Comparison of ENCODE assay signal across 29 mouse cellular contexts in the genomic region with DNA sequence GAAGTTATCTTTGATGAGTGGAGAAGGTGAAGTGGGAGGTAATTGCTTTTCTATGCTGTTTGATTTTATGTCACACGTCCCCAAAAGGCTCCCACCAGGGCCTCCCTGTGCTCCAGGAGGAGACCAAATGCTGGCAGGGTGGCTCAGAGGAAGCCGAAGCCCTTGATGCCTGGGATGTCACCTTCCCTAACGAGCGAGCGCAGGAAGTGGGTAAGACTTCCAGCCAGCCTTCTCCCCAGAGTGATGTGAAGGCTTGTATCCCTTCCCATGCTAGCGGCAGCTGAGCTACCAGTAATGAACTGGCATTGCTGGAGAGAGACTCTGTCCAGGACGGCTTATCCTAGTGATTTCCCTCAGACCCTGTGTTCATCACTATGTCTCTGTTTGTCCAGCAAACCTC. TPM values are rescaled to one million over a fixed set of nuclear protein-coding genes. Genes with fewer than 3 reads are reported as not detected.
DNase-seq lines count a peak whose midpoint lies in the region; ATAC-seq and TF ChIP-seq lines count a peak whose summit lies in the region.
"Had no signal": no experiment of that assay in that cellular context is flagged by ENCODE, and none has a peak within 500 bp of the region (broad histone marks: within the 10 kb centered on the region; RNA-seq: fewer than 3 reads in every experiment).

No protein-coding gene starts in this region.

- WGBS in liver, postnatal 0 days (ENCODE audit: insufficient replicate concordance), result 34% methylated on average over 7 of the region's 7 CpGs

- TF ChIP-seq EP300 in liver, postnatal 0 days (IDR thresholded peaks at IDR 0.05; ENCODE audit: low read depth), result no peak

- no peaks in the 10 kb centered on the region for H3K9me3 ChIP-seq in liver, postnatal 0 days (ENCODE audit: low read length)
- no peaks in the 10 kb centered on the region for H3K9me3 ChIP-seq in ES-E14 (ENCODE audit: control insufficient read depth, insufficient read depth, low read depth, low read length)
- H3K9me3 ChIP-seq: forebrain, embryonic 10.5 days; hindbrain, embryonic 15.5 days; liver, embryonic 13.5 days; midbrain, embryonic 10.5 days; neural tube, embryonic 13.5 days had no signal

- no peaks in the 10 kb centered on the region for H3K36me3 ChIP-seq in liver, postnatal 0 days (replicated peaks; ENCODE audit: insufficient read depth, low read length)
- H3K36me3 ChIP-seq in ES-E14 (ENCODE audit: control insufficient read depth, insufficient read depth, low read length, poor library complexity, severe bottlenecking), result no peaks in the 10 kb centered on the region
- H3K36me3 ChIP-seq: forebrain, embryonic 10.5 days; hindbrain, embryonic 15.5 days; liver, embryonic 13.5 days; midbrain, embryonic 10.5 days; neural tube, embryonic 13.5 days had no signal

- DNase-seq in liver, postnatal 0 days, result no peak
- DNase-seq in liver (no peak), ES-E14 (ENCODE audit: low read depth, low spot score) (no peak)
- peak; percentile 36 for DNase-seq in naive thymus-derived CD4-positive, alpha-beta T cell, adult 2 months (ENCODE audit: low read depth)
- peak; percentile 45 for DNase-seq in thymus, postnatal 4 days
- DNase-seq in cerebellum, adult 11-12 months, result no peak
- DNase-seq in urinary bladder, postnatal 25 days (ENCODE audit: low spot score), result no peak
- DNase-seq: adrenal gland, postnatal 36 days; cerebellum, adult 11 months; cerebellum, postnatal 10 days; forebrain, postnatal 0 days; gastrocnemius, postnatal 14 days; heart, adult 18-20 months; kidney, adult 2 months; liver, embryonic 13.5 days; lung, postnatal 4 days; retina, postnatal 1 day; right cerebral cortex, postnatal 25 days; spleen, adult 18-20 months had no signal

- H3K27me3 ChIP-seq in liver, postnatal 0 days (ENCODE audit: insufficient read depth, low read length), result no peaks in the 10 kb centered on the region
- H3K27me3 ChIP-seq: hindbrain, embryonic 15.5 days; neural tube, embryonic 13.5 days had no signal

- TF ChIP-seq CTCF in liver, postnatal 0 days (IDR thresholded peaks at IDR 0.05; ENCODE audit: low read depth), result no peak

- H3K4me3 ChIP-seq in liver, postnatal 0 days (ENCODE audit: low read depth, low read length), result 0 out of 2 replicates have a peak overlapping the region, but pooled peaks have one; percentile 10
- H3K4me3 ChIP-seq in ES-E14 (ENCODE audit: insufficient read depth in 1 of 2, low read depth in 1 of 2, low read length in 2 of 2, poor library complexity in 1 of 2, severe bottlenecking in 1 of 2), result peak overlapping the region in 1 of 2 experiments; percentile 45; a peak in 2 of 4 replicates
- H3K4me3 ChIP-seq: forebrain, embryonic 10.5 days; hindbrain, embryonic 15.5 days; liver, embryonic 13.5 days; midbrain, embryonic 10.5 days; neural tube, embryonic 13.5 days had no signal

- in situ Hi-C loops in ES-E14 (cut with MboI; ENCODE audit: low sequenced_read_pairs in 2 of 2, unreplicated experiment in 2 of 2), result no loop called here

- H3K4me1 ChIP-seq in liver, postnatal 0 days (ENCODE audit: insufficient read depth), result peaks cover 21% of the 10 kb centered on the region
- peaks cover 15 to 32% of the 10 kb centered on the region in 2 experiments for H3K4me1 ChIP-seq in ES-E14 (ENCODE audit: control insufficient read depth in 2 of 2, insufficient read depth in 2 of 2, low read length in 2 of 2, poor library complexity in 1 of 2)

- peak overlapping the region; percentile 50 for H3K4me2 ChIP-seq in liver, postnatal 0 days (ENCODE audit: low read depth, low read length)
- H3K4me2 ChIP-seq: hindbrain, embryonic 15.5 days; liver, embryonic 13.5 days; neural tube, embryonic 13.5 days had no signal

- no peak for ATAC-seq in liver, postnatal 0 days
- ATAC-seq: forebrain, postnatal 0 days had no signal

- peak overlapping the region; percentile 71 for H3K27ac ChIP-seq in liver, postnatal 0 days (ENCODE audit: low read depth)
- H3K27ac ChIP-seq in ES-E14 (ENCODE audit: insufficient read depth, low read depth, low read length, poor library complexity, severe bottlenecking), result no peak overlapping the region
- H3K27ac ChIP-seq: forebrain, embryonic 10.5 days; hindbrain, embryonic 15.5 days; kidney, postnatal 0 days; liver, embryonic 13.5 days; midbrain, embryonic 10.5 days; neural tube, embryonic 13.5 days had no signal

- peak overlapping the region; percentile 26; the same call in 1 of the 2 replicates for H3K9ac ChIP-seq in liver, postnatal 0 days (replicated peaks)
- H3K9ac ChIP-seq in ES-E14 (ENCODE audit: insufficient read depth, low read depth, low read length, poor library complexity, severe bottlenecking), result peak overlapping the region; percentile 59; the same call in 1 of the 2 replicates
- H3K9ac ChIP-seq: forebrain, postnatal 0 days; hindbrain, embryonic 15.5 days; liver, embryonic 13.5 days; neural tube, embryonic 13.5 days had no signal

TF ChIP-seq in ES-E14, 5 proteins besides CTCF, POLR2A, EP300 and RAD21:
- TF ChIP-seq ZC3H11A (IDR thresholded peaks at IDR 0.05; ENCODE audit: borderline replicate concordance, low read depth, low read length), result no peak
- TF ChIP-seq MAFK (IDR thresholded peaks at IDR 0.05; ENCODE audit: insufficient read depth, low read depth, low read length), result no peak
- TF ChIP-seq CHD2 (IDR thresholded peaks at IDR 0.05; ENCODE audit: low read depth, low read length), result no peak
- no peak for TF ChIP-seq ZNF384 (IDR thresholded peaks at IDR 0.05; ENCODE audit: low read depth, low read length)
- no peak for TF ChIP-seq HCFC1 (IDR thresholded peaks at IDR 0.05; ENCODE audit: borderline replicate concordance, insufficient read depth, low read length)

RNA-seq across cellular contexts. Expression of gene Lefty2, which starts 9.2 kb away (rescaled TPM):
- not detected in 2 replicates for polyA plus RNA-seq in liver, postnatal 0 days (2015; fragmentation: Nextera tagmentation; extraction: Ambion mirVana)
- total RNA-seq in ES-E14 (2012; rRNA removed), result 68.3 and 219 TPM in 2 replicates
- total RNA-seq: gastrocnemius, postnatal 14 days; heart, adult 18-20 months; hematopoietic stem cell, adult 5-6 weeks had no signal
- polyA plus RNA-seq: C2C12; embryonic facial prominence, embryonic 11.5 days; forebrain, embryonic 10.5 days; heart, embryonic 14.5 days; kidney, adult 2 months; large intestine, adult 2 months; liver, embryonic 13.5 days; midbrain, embryonic 10.5 days; neural tube, embryonic 13.5 days had no signal

RNA-seq across cellular contexts. Expression of gene Pycr2, which starts 20.4 kb away (rescaled TPM):
- polyA plus RNA-seq in liver, postnatal 0 days (2015; fragmentation: Nextera tagmentation; extraction: Ambion mirVana), result 33.3 and 43.4 TPM in 2 replicates
- total RNA-seq in ES-E14 (2012; rRNA removed), result 122 and 151 TPM in 2 replicates

RNA-seq across cellular contexts. Expression of gene Sde2, which starts 32.8 kb away (rescaled TPM):
- polyA plus RNA-seq in liver, postnatal 0 days (2015; fragmentation: Nextera tagmentation; extraction: Ambion mirVana), result 11.5 and 11.8 TPM in 2 replicates
- 39.6 and 41.2 TPM in 2 replicates for total RNA-seq in ES-E14 (2012; rRNA removed)

RNA-seq across cellular contexts. Expression of gene Lefty1, which starts 51.1 kb away (rescaled TPM):
- 1.6 and 2.2 TPM in 2 replicates for polyA plus RNA-seq in liver, postnatal 0 days (2015; fragmentation: Nextera tagmentation; extraction: Ambion mirVana)
- total RNA-seq in ES-E14 (2012; rRNA removed), result 281 and 714 TPM in 2 replicates
- total RNA-seq: forebrain, postnatal 0 days had no signal

RNA-seq across cellular contexts. Expression of gene Tmem63a, which starts 58.4 kb away (rescaled TPM):
- polyA plus RNA-seq in liver, postnatal 0 days (2015; fragmentation: Nextera tagmentation; extraction: Ambion mirVana), result 6.3 and 7.4 TPM in 2 replicates
- 14.7 and 30.5 TPM in 2 replicates for total RNA-seq in ES-E14 (2012; rRNA removed)

Comparison
In these comparisons a context has a peak if more than half of its experiments do, and no peak if none do; other contexts are left out.
1. DNase-seq: peak in naive thymus-derived CD4-positive, alpha-beta T cell, adult 2 months (single experiment) and thymus, postnatal 4 days (single experiment); none in liver, postnatal 0 days (single experiment), liver (single experiment), ES-E14 (single experiment), cerebellum, adult 11-12 months (single experiment) and urinary bladder, postnatal 25 days (single experiment).